Mouse (Mus musculus): ENCODE measurements at regions not wholly inside any gene's neighbourhood (a gene's known extent, or its start where the extent isn't known, plus 50 kb on each side); places are given as distances from the start of the nearest gene placed in this dataset.

GRCm38 (mm10) chr2:169088301-169088700 is 132.9 kb upstream of the Zfp64 start:
- no peaks in the 10 kb centered on the region for H3K27me3 ChIP-seq
- no peak overlapping the region for H3K4me2 ChIP-seq
- no peaks in the 10 kb centered on the region for H3K4me1 ChIP-seq (replicated peaks)
- no peak overlapping the region for H3K27ac ChIP-seq (replicated peaks)
- H3K9ac ChIP-seq = no peak overlapping the region
- H3K36me3 ChIP-seq (replicated peaks) = no peaks in the 10 kb centered on the region
- no peak overlapping the region for H3K4me3 ChIP-seq (replicated peaks)
- no peak for ATAC-seq (ENCODE audit: insufficient read depth)
- 0 out of 2 replicates have a peak, but pooled peaks cover 3% of the 10 kb centered on the region for H3K9me3 ChIP-seq (replicated peaks)
- 69% methylated on average over 10 of the region's 10 CpGs for WGBS (ENCODE audit: insufficient replicate concordance)

- no peak overlapping the region for H3K27ac ChIP-seq (replicated peaks)
- H3K4me2 ChIP-seq = no peak overlapping the region
- 0 out of 2 replicates have a peak, but pooled peaks cover 4% of the 10 kb centered on the region for H3K9me3 ChIP-seq (replicated peaks)
- no peaks in the 10 kb centered on the region for H3K27me3 ChIP-seq
- H3K4me1 ChIP-seq (replicated peaks) = no peaks in the 10 kb centered on the region
- no peak for ATAC-seq (ENCODE audit: insufficient read depth)
- H3K36me3 ChIP-seq (replicated peaks) = no peaks in the 10 kb centered on the region
- no peak overlapping the region for H3K9ac ChIP-seq
- H3K4me3 ChIP-seq (replicated peaks) = no peak overlapping the region
Observed at GRCm38 (mm10) chr2:169071267-169071666, 115.9 kb upstream of the Zfp64 start.

- ATAC-seq (ENCODE audit: insufficient read depth) = no peak
- no peaks in the 10 kb centered on the region for H3K36me3 ChIP-seq (replicated peaks)
- H3K27ac ChIP-seq (replicated peaks) = no peak overlapping the region
- no peak overlapping the region for H3K9ac ChIP-seq
- no peak overlapping the region for H3K4me2 ChIP-seq
- 73% methylated on average over 16 of the region's 16 CpGs for WGBS (ENCODE audit: insufficient replicate concordance)
- no peaks in the 10 kb centered on the region for H3K27me3 ChIP-seq
- no peaks in the 10 kb centered on the region for H3K9me3 ChIP-seq (replicated peaks)
- H3K4me1 ChIP-seq (replicated peaks) = no peaks in the 10 kb centered on the region
- no peak overlapping the region for H3K4me3 ChIP-seq (replicated peaks)
Observed at GRCm38 (mm10) chr2:169065166-169065698, 109.8 kb upstream of the Zfp64 start.

GRCm38 (mm10) chr2:169061520-169061919 is 106.1 kb upstream of the Zfp64 start:
- Histone ChIP-seq H3K9ac (no peak overlapping the region), H3K4me3 (replicated peaks) (no peak overlapping the region), H3K4me1 (replicated peaks) (no peaks in the 10 kb centered on the region), H3K9me3 (replicated peaks) (no peaks in the 10 kb centered on the region), H3K27ac (replicated peaks) (no peak overlapping the region), H3K36me3 (replicated peaks) (no peaks in the 10 kb centered on the region), H3K27me3 (no peaks in the 10 kb centered on the region), H3K4me2 (no peak overlapping the region)
- 8% methylated on average over 11 of the region's 11 CpGs for WGBS (ENCODE audit: insufficient replicate concordance)
- ATAC-seq (ENCODE audit: insufficient read depth) = no peak

GRCm38 (mm10) chr2:169060495-169060894 is 105.1 kb upstream of the Zfp64 start:
- Histone ChIP-seq H3K4me3 (replicated peaks) (no peak overlapping the region), H3K27ac (replicated peaks) (no peak overlapping the region), H3K4me1 (replicated peaks) (no peaks in the 10 kb centered on the region), H3K9ac (no peak overlapping the region), H3K4me2 (no peak overlapping the region), H3K9me3 (replicated peaks) (no peaks in the 10 kb centered on the region), H3K27me3 (no peaks in the 10 kb centered on the region), H3K36me3 (replicated peaks) (no peaks in the 10 kb centered on the region)
- no peak for ATAC-seq (ENCODE audit: insufficient read depth)
- WGBS (ENCODE audit: insufficient replicate concordance) = 53% methylated on average over 13 of the region's 13 CpGs

- Histone ChIP-seq H3K4me3 (replicated peaks) (no peak overlapping the region), H3K27ac (replicated peaks) (no peak overlapping the region), H3K4me1 (replicated peaks) (no peaks in the 10 kb centered on the region), H3K9me3 (replicated peaks) (no peaks in the 10 kb centered on the region), H3K4me2 (no peak overlapping the region), H3K9ac (no peak overlapping the region), H3K27me3 (no peaks in the 10 kb centered on the region), H3K36me3 (replicated peaks) (no peaks in the 10 kb centered on the region)
- no peak for ATAC-seq (ENCODE audit: insufficient read depth)
- 57% methylated on average over 5 of the region's 5 CpGs for WGBS (ENCODE audit: insufficient replicate concordance)
Observed at GRCm38 (mm10) chr2:169057831-169058230, 102.4 kb upstream of the Zfp64 start.

GRCm38 (mm10) chr2:169049947-169050346 is 94.6 kb upstream of the Zfp64 start:
- no peak overlapping the region for H3K27ac ChIP-seq (replicated peaks)
- no peaks in the 10 kb centered on the region for H3K36me3 ChIP-seq (replicated peaks)
- no peak for ATAC-seq (ENCODE audit: insufficient read depth)
- no peaks in the 10 kb centered on the region for H3K4me1 ChIP-seq (replicated peaks)
- H3K27me3 ChIP-seq = no peaks in the 10 kb centered on the region
- no peaks in the 10 kb centered on the region for H3K9me3 ChIP-seq (replicated peaks)
- H3K9ac ChIP-seq = no peak overlapping the region
- no peak overlapping the region for H3K4me3 ChIP-seq (replicated peaks)
- 73% methylated on average over 14 of the region's 14 CpGs for WGBS (ENCODE audit: insufficient replicate concordance)
- no peak overlapping the region for H3K4me2 ChIP-seq

GRCm38 (mm10) chr2:169041748-169042147 is 86.4 kb upstream of the Zfp64 start:
- ATAC-seq (ENCODE audit: insufficient read depth) = no peak
- no peaks in the 10 kb centered on the region for H3K36me3 ChIP-seq (replicated peaks)
- H3K4me2 ChIP-seq = no peak overlapping the region
- no peak overlapping the region for H3K4me3 ChIP-seq (replicated peaks)
- 0 out of 2 replicates have a peak, but pooled peaks cover 7% of the 10 kb centered on the region for H3K9me3 ChIP-seq (replicated peaks)
- WGBS (ENCODE audit: insufficient replicate concordance) = 39% methylated on average over 2 of the region's 2 CpGs
- no peak overlapping the region for H3K27ac ChIP-seq (replicated peaks)
- H3K4me1 ChIP-seq (replicated peaks) = no peaks in the 10 kb centered on the region
- H3K9ac ChIP-seq = no peak overlapping the region
- no peaks in the 10 kb centered on the region for H3K27me3 ChIP-seq

- no peak for ATAC-seq (ENCODE audit: insufficient read depth)
- no peak overlapping the region for H3K4me3 ChIP-seq (replicated peaks)
- H3K9ac ChIP-seq = no peak overlapping the region
- no peaks in the 10 kb centered on the region for H3K36me3 ChIP-seq (replicated peaks)
- no peaks in the 10 kb centered on the region for H3K4me1 ChIP-seq (replicated peaks)
- H3K4me2 ChIP-seq = no peak overlapping the region
- no peak overlapping the region for H3K27ac ChIP-seq (replicated peaks)
- WGBS (ENCODE audit: insufficient replicate concordance) = 77% methylated on average over 11 of the region's 11 CpGs
- H3K9me3 ChIP-seq (replicated peaks) = 0 out of 2 replicates have a peak, but pooled peaks cover 7% of the 10 kb centered on the region
- H3K27me3 ChIP-seq = no peaks in the 10 kb centered on the region
Observed at GRCm38 (mm10) chr2:169037975-169038374, 82.6 kb upstream of the Zfp64 start.

GRCm38 (mm10) chr2:169037519-169037918 is 82.1 kb upstream of the Zfp64 start:
- no peaks in the 10 kb centered on the region for H3K4me1 ChIP-seq (replicated peaks)
- WGBS (ENCODE audit: insufficient replicate concordance) = 77% methylated on average over 9 of the region's 9 CpGs
- no peaks in the 10 kb centered on the region for H3K36me3 ChIP-seq (replicated peaks)
- H3K4me3 ChIP-seq (replicated peaks) = no peak overlapping the region
- 0 out of 2 replicates have a peak, but pooled peaks cover 7% of the 10 kb centered on the region for H3K9me3 ChIP-seq (replicated peaks)
- H3K27me3 ChIP-seq = no peaks in the 10 kb centered on the region
- H3K27ac ChIP-seq (replicated peaks) = no peak overlapping the region
- H3K4me2 ChIP-seq = no peak overlapping the region
- no peak overlapping the region for H3K9ac ChIP-seq
- ATAC-seq (ENCODE audit: insufficient read depth) = no peak

- H3K27me3 ChIP-seq = no peaks in the 10 kb centered on the region
- no peak for ATAC-seq (ENCODE audit: insufficient read depth)
- H3K4me1 ChIP-seq (replicated peaks) = no peaks in the 10 kb centered on the region
- H3K36me3 ChIP-seq (replicated peaks) = no peaks in the 10 kb centered on the region
- H3K9me3 ChIP-seq (replicated peaks) = no peaks in the 10 kb centered on the region
- H3K27ac ChIP-seq (replicated peaks) = no peak overlapping the region
- no peak overlapping the region for H3K9ac ChIP-seq
- no peak overlapping the region for H3K4me3 ChIP-seq (replicated peaks)
- WGBS (ENCODE audit: insufficient replicate concordance) = 24% methylated on average over 3 of the region's 3 CpGs
- H3K4me2 ChIP-seq = no peak overlapping the region
Observed at GRCm38 (mm10) chr2:169035315-169035714, 79.9 kb upstream of the Zfp64 start.

GRCm38 (mm10) chr2:169033997-169034396 is 78.6 kb upstream of the Zfp64 start:
- no peak overlapping the region for H3K4me2 ChIP-seq
- no peak for ATAC-seq (ENCODE audit: insufficient read depth)
- no peak overlapping the region for H3K4me3 ChIP-seq (replicated peaks)
- WGBS (ENCODE audit: insufficient replicate concordance) = 53% methylated on average over 18 of the region's 18 CpGs
- no peaks in the 10 kb centered on the region for H3K9me3 ChIP-seq (replicated peaks)
- no peak overlapping the region for H3K27ac ChIP-seq (replicated peaks)
- H3K36me3 ChIP-seq (replicated peaks) = no peaks in the 10 kb centered on the region
- H3K4me1 ChIP-seq (replicated peaks) = no peaks in the 10 kb centered on the region
- H3K9ac ChIP-seq = no peak overlapping the region
- H3K27me3 ChIP-seq = no peaks in the 10 kb centered on the region
